Mouse (Mus musculus) lung, embryonic 16.5 days (tissue): ENCODE measurements around the gene Aldh3b3. TPM values are rescaled to one million over a fixed set of nuclear protein-coding genes. Genes with fewer than 3 reads are reported as not detected.
"Not testable (repeated sequence)": the region's sequence is repeated elsewhere in the genome, so short reads cannot be mapped to it uniquely, and the experiment has no call there.

ENCODE experiments used
- ATAC-seq: fragments of 200-750 bp; cut with Nextera tagmentation; 2 replicates; pipeline ENCODE4 v1.8.0; 2017; ENCODE audit warnings: low read depth, mild to moderate bottlenecking, moderate library complexity
- H3K27ac ChIP-seq: fragments of 300-500 bp; sonication (generic); 2 replicates; pipeline ENCODE4 v1.5.1; 2014; ENCODE audit warnings: mild to moderate bottlenecking, control low read depth, low read length
- H3K27me3 ChIP-seq: fragments of 300-500 bp; sonication (generic); 2 replicates; pipeline ENCODE4 v1.6.1; 2014; ENCODE audit warnings: low read depth, low read length, mixed read lengths; ENCODE audit not compliant: control insufficient read depth, insufficient read depth
- H3K36me3 ChIP-seq: fragments of 300-500 bp; sonication (generic); 2 replicates; pipeline ENCODE4 v1.6.1; 2014; ENCODE audit warnings: low read length; ENCODE audit not compliant: control insufficient read depth, insufficient read depth
- H3K4me1 ChIP-seq: fragments of 300-500 bp; sonication (generic); replicated peaks from 2 replicates; pipeline ENCODE4 v1.6.1; 2014; ENCODE audit warnings: low read length, mixed read lengths; ENCODE audit not compliant: control insufficient read depth, insufficient read depth
- H3K4me2 ChIP-seq: fragments of 300-500 bp; sonication (generic); 2 replicates; pipeline ENCODE4 v1.6.1; 2014; ENCODE audit warnings: low read depth, low read length, control low read depth
- H3K4me3 ChIP-seq: fragments of 300-500 bp; sonication (generic); 2 replicates; pipeline ENCODE4 v1.5.1; 2014; ENCODE audit warnings: mild to moderate bottlenecking, low read length, control low read depth
- H3K9ac ChIP-seq: fragments of 300-500 bp; sonication (generic); 2 replicates; pipeline ENCODE4 v1.6.1; 2014; ENCODE audit warnings: low read length, control low read depth
- H3K9me3 ChIP-seq: fragments of 300-500 bp; sonication (generic); 2 replicates; pipeline ENCODE4 v1.6.1; 2016; ENCODE audit warnings: low read length; ENCODE audit not compliant: control insufficient read depth
- WGBS: fragments of 180-500 bp; shearing (Covaris S2); extraction: QIAGEN DNeasy Blood & Tissue Kit; methylation state at CpG from one replicate; pipeline ENCODE4 v1.1.7; 2014; 5-methylcytosine and 5-hydroxymethylcytosine counted together
- polyA plus RNA-seq: library from polyadenylated mRNA; unstranded; fragments of >200 nt; fragmentation: Nextera tagmentation; extraction: Ambion mirVana; gene quantifications from 2 replicates; pipeline ENCODE4 v1.2.1, GENCODE M21; 2015

Aldh3b3 gene
- polyA plus RNA-seq, 1 experiment from 2014 or later: 0.18 TPM

- no peak overlapping the region for H3K9ac ChIP-seq
- WGBS: 69% methylated on average over 14 of the region's 14 CpGs
- no peak for ATAC-seq
Observed at GRCm38 (mm10) chr19:3948546-3948945, 9.9 kb upstream of the Aldh3b3 start.

GRCm38 (mm10) chr19:3950331-3950730 lies 8.1 kb upstream of the Aldh3b3 start:
- no peak overlapping the region for H3K9ac ChIP-seq
- no peaks in the 10 kb centered on the region for H3K9me3 ChIP-seq
- no peak overlapping the region for H3K4me2 ChIP-seq
- ATAC-seq: no peak
- no peaks in the 10 kb centered on the region for H3K27me3 ChIP-seq
- no peak overlapping the region for H3K27ac ChIP-seq
- H3K36me3 ChIP-seq: no peaks in the 10 kb centered on the region
- H3K4me3 ChIP-seq: no peak overlapping the region
- H3K4me1 ChIP-seq: no peaks in the 10 kb centered on the region
- 74% methylated on average over 3 of the region's 3 CpGs for WGBS

More at GRCm38 (mm10) chr19:3948546-3948945, 9.9 kb upstream of the Aldh3b3 start:
- H3K36me3 ChIP-seq: no peaks in the 10 kb centered on the region
- no peaks in the 10 kb centered on the region for H3K27me3 ChIP-seq
- H3K9me3 ChIP-seq: no peaks in the 10 kb centered on the region
- H3K27ac ChIP-seq: no peak overlapping the region
- H3K4me3 ChIP-seq: no peak overlapping the region
- no peak overlapping the region for H3K4me2 ChIP-seq
- H3K4me1 ChIP-seq: no peaks in the 10 kb centered on the region

DNA sequence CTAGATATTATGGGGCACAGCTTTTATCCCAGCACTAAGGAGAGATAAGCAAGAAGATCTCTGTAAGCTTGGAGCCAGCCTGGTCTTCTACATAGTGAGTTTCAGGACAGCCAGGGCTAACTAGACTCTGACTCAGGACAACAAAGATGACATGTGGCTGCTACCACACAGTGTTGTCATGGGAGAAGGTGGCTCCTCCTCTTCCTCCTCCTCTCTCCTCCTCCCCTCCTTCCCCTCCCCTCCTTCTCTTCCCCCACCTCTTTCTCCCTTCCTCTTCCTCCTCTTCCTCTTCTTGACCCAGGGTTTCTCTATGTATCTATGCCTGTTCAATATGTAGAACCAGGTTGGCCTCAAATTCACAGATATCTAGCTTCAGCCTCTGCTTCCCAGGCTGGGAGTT lies 7.0 kb upstream of the Aldh3b3 start:
- Histone ChIP-seq H3K9me3 (no peaks in the 10 kb centered on the region), H3K9ac (no peak overlapping the region), H3K36me3 (no peaks in the 10 kb centered on the region), H3K27me3 (no peaks in the 10 kb centered on the region), H3K4me2 (no peak overlapping the region), H3K4me3 (no peak overlapping the region), H3K4me1 (no peaks in the 10 kb centered on the region), H3K27ac (peak overlapping the region; percentile 36; the same call in 1 of the 2 replicates)
- no peak for ATAC-seq

GRCm38 (mm10) chr19:3952099-3952498 lies 6.3 kb upstream of the Aldh3b3 start:
- Histone ChIP-seq H3K4me3 (no peak overlapping the region), H3K9ac (no peak overlapping the region), H3K4me2 (no peak overlapping the region), H3K27me3 (no peaks in the 10 kb centered on the region), H3K9me3 (no peaks in the 10 kb centered on the region), H3K4me1 (no peaks in the 10 kb centered on the region), H3K27ac (no peak overlapping the region), H3K36me3 (no peaks in the 10 kb centered on the region)
- ATAC-seq: no peak
- WGBS: 20% methylated on average over 1 of the region's 1 CpGs

GRCm38 (mm10) chr19:3955033-3955432 lies 3.4 kb upstream of the Aldh3b3 start:
- ATAC-seq: no peak
- H3K27me3 ChIP-seq: no peaks in the 10 kb centered on the region
- 66% methylated on average over 3 of the region's 3 CpGs for WGBS
- H3K9ac ChIP-seq: no peak overlapping the region
- H3K4me3 ChIP-seq: no peak overlapping the region
- H3K4me1 ChIP-seq: no peaks in the 10 kb centered on the region
- no peaks in the 10 kb centered on the region for H3K36me3 ChIP-seq
- H3K27ac ChIP-seq: no peak overlapping the region
- no peaks in the 10 kb centered on the region for H3K9me3 ChIP-seq
- no peak overlapping the region for H3K4me2 ChIP-seq

DNA sequence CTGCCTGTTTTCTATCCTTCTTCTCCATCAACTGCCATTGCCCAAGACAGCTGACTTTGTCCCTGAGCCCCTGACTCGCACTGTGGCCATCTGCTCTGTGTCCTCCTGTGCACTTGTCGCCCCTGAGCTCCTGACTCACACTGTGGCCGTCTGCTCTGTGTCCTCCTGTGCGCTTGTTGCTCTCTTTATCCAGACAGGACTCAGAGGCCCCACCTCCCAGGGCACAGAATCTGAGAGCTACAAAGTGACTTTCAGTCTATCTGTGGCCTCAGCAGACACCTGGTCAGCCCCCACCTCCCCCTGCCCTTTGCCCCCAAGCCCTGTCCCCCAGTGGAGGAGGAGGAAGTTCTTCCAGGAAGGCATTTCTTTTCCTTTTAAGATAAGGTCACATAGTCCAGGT lies 2.6 kb upstream of the Aldh3b3 start:
- no peak overlapping the region for H3K9ac ChIP-seq
- no peak overlapping the region for H3K4me3 ChIP-seq
- no peak overlapping the region for H3K4me2 ChIP-seq
- no peaks in the 10 kb centered on the region for H3K9me3 ChIP-seq
- no peaks in the 10 kb centered on the region for H3K4me1 ChIP-seq
- no peak for ATAC-seq
- H3K27me3 ChIP-seq: no peaks in the 10 kb centered on the region
- no peaks in the 10 kb centered on the region for H3K36me3 ChIP-seq
- WGBS: 45% methylated on average over 4 of the region's 4 CpGs
- no peak overlapping the region for H3K27ac ChIP-seq

- not testable (repeated sequence) for H3K4me1 ChIP-seq, ATAC-seq, H3K4me3 ChIP-seq, H3K9ac ChIP-seq, H3K36me3 ChIP-seq, H3K27ac ChIP-seq, H3K9me3 ChIP-seq, H3K4me2 ChIP-seq, H3K27me3 ChIP-seq
- 78% methylated on average over 5 of the region's 5 CpGs for WGBS
Observed at GRCm38 (mm10) chr19:3957296-3958036, 979 bp upstream of the Aldh3b3 start.

DNA sequence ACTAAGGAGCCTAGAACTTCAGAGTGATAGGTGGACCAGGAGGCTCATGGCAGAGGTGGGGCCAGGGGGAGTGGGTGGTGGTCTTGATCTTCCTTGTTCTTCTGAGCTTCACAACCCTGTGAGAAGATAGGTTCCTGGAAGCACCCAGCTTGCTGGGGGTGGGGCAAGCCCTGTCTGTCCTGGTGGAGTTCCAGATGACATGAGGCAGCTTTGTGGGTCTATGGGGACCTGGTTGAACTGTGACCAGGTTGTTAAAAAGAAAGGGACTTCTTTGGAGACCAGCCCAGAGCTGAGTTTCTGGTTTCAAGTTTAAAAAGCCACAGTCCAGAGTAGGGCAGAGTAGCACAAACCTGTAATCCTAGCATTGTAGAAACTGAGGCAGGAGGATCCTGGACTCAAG lies 585 bp downstream of the Aldh3b3 start:
- Histone ChIP-seq H3K4me3 (no peak overlapping the region), H3K4me2 (no peak overlapping the region), H3K36me3 (no peaks in the 10 kb centered on the region), H3K9me3 (no peaks in the 10 kb centered on the region), H3K27me3 (no peaks in the 10 kb centered on the region), H3K4me1 (no peaks in the 10 kb centered on the region), H3K27ac (no peak overlapping the region), H3K9ac (no peak overlapping the region)
- no peak for ATAC-seq

DNA sequence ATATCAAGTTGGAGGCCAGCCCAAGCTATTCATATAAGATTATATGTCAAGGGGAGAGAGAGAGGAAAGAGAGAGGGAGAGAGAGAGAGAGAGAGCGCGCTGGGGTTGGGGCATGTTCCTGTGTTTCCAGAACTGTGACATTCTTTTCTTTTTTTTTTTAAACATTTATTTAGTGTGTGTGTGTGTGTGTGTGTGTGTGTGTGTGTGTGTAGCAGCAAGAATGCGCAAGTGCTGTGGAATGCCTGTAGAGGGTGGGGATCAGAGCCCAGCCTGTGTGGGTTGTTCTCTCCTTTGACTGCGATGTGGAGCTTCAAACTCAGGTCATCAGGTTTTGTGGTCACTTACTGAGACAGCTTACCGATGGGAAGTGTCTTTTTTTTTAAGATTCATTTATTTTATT lies 1.8 kb downstream of the Aldh3b3 start:
- ATAC-seq: peak; percentile 72
- no peaks in the 10 kb centered on the region for H3K27me3 ChIP-seq
- H3K4me2 ChIP-seq: no peak overlapping the region
- H3K36me3 ChIP-seq: no peaks in the 10 kb centered on the region
- H3K27ac ChIP-seq: no peak overlapping the region
- H3K4me1 ChIP-seq: no peaks in the 10 kb centered on the region
- H3K9ac ChIP-seq: no peak overlapping the region
- H3K9me3 ChIP-seq: no peaks in the 10 kb centered on the region
- WGBS: 58% methylated on average over 5 of the region's 5 CpGs
- H3K4me3 ChIP-seq: no peak overlapping the region

GRCm38 (mm10) chr19:3961805-3962204 lies 3.4 kb downstream of the Aldh3b3 start:
- not testable (repeated sequence) for H3K27me3 ChIP-seq, H3K36me3 ChIP-seq, H3K4me2 ChIP-seq, H3K4me1 ChIP-seq, H3K27ac ChIP-seq, H3K4me3 ChIP-seq, H3K9ac ChIP-seq, H3K9me3 ChIP-seq, ATAC-seq
- WGBS: 57% methylated on average over 6 of the region's 6 CpGs
